Mouse (Mus musculus): ENCODE data around the gene Gng4. TPM values are rescaled to one million over a fixed set of nuclear protein-coding genes. Genes with fewer than 3 reads are reported as not detected.

Gene Gng4
- polyA plus RNA-seq (2017; shearing (Covaris generic)) = not detected

GRCm38 (mm10) chr13:13783894-13784419, at the start of gene Gng4:
TSS of gene Gng4 (plus strand) at chr13:13784059.

Other genes with a start within 250 kb of the Gng4 start
- gene Lyst, start 193.7 kb upstream of the Gng4 start, polyA plus RNA-seq (2017; shearing (Covaris generic)) = 33.2 TPM
- gene B3galnt2, start 170.4 kb downstream of the Gng4 start, polyA plus RNA-seq (2017; shearing (Covaris generic)) = 32.0 TPM

Data from naive thymus-derived CD4-positive, alpha-beta T cell, adult 5 months (primary cell).